Mouse (Mus musculus) erythroblast, adult 5-6 weeks (primary cell): Measurements from ENCODE around the gene Klk1b8. TPM values are rescaled to one million over a fixed set of nuclear protein-coding genes. Genes with fewer than 3 reads are reported as not detected.
"Not testable (repeated sequence)": the region's sequence is repeated elsewhere in the genome, so short reads cannot be mapped to it uniquely, and the experiment has no call there.

Experiments
- ATAC-seq: replicated peaks from 2 replicates; pipeline ENCODE4 v1.8.0; 2016; ENCODE audit warnings: moderate number of reproducible peaks, mild to moderate bottlenecking, moderate TSS enrichment, inconsistent platforms; ENCODE audit not compliant: poor library complexity, low FRiP score, severe bottlenecking
- total RNA-seq, 2 experiments: library from RNA; stranded (forward) in 1 of 2; stranded (reverse) in 1 of 2; fragments of 150-400 nt in 1 of 2; fragments of 200-764, 138-1000 nt in 1 of 2; gene quantifications; 2 replicates each; pipeline versions ENCODE4 v1.2.3 to v1.2.4; 2015 to 2017; ENCODE audit warnings: low replicate concordance in 2 of 2

Gene Klk1b8
- total RNA-seq (2015; ENCODE audit: low replicate concordance) (not detected in 2 replicates), total RNA-seq (2017; ENCODE audit: low replicate concordance) (not detected in 2 replicates)

GRCm38 (mm10) chr7:43950364-43950763 is at the start of gene Klk1b8:
Klk1b8 (plus strand) TSS chr7:43950664.
- no peak for ATAC-seq

DNA sequence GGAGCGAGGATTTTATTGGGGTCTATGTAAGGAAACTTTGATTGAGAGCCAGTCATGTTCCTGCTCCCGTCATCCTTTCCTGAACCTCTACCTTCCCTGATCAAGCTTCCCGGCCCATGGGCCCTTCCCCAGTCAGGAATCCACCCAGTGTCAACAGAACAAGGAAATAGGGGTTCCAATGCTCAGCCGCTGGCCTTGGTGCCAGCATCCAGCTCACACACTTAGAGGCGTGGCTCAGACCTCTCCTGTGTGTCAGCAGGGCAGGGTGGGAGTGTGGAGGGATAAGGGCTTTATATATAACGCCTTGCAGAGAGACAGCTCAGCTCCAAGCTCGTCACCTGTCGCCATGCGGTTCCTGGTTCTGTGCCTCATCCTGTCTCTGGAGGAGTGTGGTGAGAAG is 35.6 kb upstream of the Klk1b8 start:
- ATAC-seq, result no peak

DNA sequence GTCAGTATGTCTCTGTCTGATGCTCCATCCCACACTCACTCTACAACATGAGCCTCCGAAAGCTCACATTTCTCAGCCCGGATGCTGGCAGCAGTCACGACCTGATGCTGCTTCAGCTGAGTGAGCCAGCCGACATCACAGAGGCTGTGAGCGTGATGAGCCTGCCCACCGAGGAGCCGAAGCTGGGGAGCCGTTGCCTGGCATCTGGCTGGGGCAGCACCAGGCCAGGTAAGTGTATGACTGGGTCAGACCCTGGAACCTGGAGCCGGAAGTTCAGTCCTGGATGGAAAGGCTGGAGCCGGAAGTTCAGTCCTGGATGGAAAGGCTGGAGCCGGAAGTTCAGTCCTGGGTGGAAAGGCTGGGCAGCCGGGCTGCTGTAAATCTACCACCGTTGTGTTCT is 32.0 kb upstream of the Klk1b8 start:
- ATAC-seq, result no peak

GRCm38 (mm10) chr7:43918871-43919270 is 31.6 kb upstream of the Klk1b8 start:
- ATAC-seq, result no peak

DNA sequence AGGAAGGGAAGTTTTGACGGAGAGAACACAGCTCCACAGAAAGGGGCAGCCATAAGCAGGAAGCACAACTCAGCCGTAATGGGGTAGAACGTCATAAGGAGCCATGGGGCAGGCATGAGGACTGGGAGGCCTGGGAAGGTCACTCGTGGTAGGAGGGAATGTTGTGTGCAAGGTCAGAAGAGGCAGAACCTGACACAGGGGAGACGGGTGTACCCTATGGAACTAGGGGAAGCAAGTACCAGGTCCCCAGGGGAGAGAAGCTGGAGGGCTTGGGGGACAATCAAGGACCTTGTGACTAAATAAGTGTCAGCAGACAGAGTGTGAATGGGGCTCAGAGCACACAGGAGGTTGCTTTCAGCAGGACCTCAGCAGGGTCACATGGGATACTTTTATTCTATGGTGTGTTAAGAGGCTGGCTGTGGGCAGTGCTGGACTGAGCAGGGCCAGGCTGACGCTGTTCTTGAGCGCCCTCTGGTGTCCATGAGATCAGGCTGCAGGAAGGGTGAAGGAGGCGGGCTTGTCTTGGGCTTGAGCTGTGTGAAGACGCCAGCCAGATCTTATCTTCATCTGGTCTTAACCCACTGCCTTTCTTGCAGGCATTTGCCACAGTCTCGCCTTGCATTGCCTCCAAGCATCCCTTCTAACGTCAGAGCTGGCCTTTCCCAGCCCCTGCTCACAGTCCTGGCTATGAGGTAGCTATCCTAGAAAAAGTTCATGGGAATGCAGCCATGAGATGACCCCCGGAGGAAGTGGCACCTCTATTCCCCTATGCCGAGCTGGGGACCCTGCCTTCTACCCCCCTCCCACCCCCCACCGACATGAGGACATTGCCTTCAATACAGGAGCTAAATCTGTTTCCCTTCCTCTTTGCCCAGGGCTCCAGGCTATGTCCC is 30.7 kb upstream of the Klk1b8 start:
- ATAC-seq, result no peak

DNA sequence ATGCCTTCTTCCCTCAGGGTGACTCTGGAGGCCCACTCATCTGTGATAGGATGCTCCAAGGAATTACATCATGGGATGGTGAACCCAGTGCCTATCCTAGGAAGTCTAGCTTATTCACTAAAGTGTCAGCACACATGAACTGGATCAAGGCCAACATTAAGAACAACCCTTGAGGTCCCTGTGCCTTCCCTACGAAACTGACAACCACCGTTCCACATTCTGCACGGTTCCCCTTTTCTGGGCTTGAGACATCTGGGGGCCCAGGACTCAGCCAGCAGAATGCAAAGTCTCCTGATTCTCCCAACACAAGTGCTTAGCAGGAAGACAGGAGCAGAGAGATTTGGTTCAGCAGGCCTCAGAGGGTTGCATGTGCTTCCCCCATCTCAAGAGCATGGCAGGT is 29.9 kb upstream of the Klk1b8 start:
- no peak for ATAC-seq

- no peak for ATAC-seq
These were observed 29.4 kb upstream of the Klk1b8 start for GRCm38 (mm10) chr7:43921087-43921486.

DNA sequence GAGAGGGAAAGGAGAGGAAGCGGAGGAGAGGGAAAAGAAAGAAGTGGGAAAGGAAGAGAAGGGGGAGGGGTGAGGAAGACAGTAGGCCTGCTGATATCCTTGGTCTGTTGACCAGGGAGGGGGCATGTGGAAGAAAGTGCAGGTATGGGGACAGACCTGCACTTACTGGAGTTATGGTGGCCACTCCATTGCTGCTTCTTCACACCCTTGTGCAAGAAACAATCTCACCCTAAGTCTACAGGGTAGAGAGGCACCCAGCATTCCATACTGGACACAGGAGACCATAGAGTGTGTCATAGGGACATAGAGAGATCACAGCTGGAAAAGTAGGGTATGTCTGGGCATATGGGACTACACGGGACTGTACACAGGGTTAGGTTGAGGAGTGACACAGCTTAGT is 28.5 kb upstream of the Klk1b8 start:
- no peak for ATAC-seq

GRCm38 (mm10) chr7:43925985-43926384 is 24.5 kb upstream of the Klk1b8 start:
- ATAC-seq, result no peak

DNA sequence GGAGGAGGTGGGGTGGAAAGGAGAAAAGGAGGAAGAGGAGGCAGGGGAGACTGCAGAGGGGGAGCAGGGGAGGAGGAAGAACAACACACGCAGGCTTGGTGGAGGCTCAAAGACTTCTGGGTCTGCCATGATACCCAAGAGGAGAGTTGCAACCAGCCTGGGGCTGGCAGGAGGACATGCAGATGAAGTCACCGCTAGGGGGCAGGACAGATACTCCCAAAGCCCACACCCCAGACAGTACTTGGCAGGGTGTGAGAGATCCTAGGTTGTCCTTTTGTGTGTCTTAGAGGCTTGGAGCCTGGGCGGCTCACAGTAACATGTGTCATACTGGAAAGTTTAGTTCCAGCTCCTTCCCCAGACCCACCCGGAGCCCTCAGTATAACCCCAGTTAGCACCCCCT is 21.9 kb upstream of the Klk1b8 start:
- ATAC-seq, result no peak

DNA sequence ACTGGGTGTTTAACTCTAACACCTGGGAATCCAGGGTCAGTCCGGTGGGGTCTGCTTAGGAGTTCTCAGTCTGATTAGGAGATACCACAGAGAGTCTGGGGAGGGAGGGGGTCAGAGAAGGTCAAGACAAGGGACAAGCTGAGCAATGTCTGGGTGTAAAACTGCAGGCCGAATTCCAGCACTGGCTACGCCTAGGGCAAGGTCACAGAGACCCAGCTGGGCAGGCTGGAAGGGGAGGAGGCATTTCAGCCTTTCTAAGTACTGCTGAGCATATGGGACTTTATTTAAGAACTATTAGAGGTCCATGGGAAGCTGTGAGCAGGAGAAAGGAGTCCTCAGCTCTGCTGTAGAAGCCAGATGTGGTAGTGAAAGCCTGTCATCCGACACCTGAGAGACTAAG is 18.1 kb upstream of the Klk1b8 start:
- ATAC-seq, result no peak

- no peak for ATAC-seq
These were observed 17.0 kb upstream of the Klk1b8 start, which contains the start of gene Klk15 for GRCm38 (mm10) chr7:43933440-43933839. Klk15 (plus strand) TSS chr7:43933740.

- ATAC-seq, result no peak
These were observed 15.7 kb upstream of the Klk1b8 start for GRCm38 (mm10) chr7:43934747-43935146.

GRCm38 (mm10) chr7:43936551-43936950 is 13.9 kb upstream of the Klk1b8 start:
- ATAC-seq, result no peak

- ATAC-seq, result not testable (repeated sequence)
These were observed 8.2 kb upstream of the Klk1b8 start for GRCm38 (mm10) chr7:43942293-43942692.

DNA sequence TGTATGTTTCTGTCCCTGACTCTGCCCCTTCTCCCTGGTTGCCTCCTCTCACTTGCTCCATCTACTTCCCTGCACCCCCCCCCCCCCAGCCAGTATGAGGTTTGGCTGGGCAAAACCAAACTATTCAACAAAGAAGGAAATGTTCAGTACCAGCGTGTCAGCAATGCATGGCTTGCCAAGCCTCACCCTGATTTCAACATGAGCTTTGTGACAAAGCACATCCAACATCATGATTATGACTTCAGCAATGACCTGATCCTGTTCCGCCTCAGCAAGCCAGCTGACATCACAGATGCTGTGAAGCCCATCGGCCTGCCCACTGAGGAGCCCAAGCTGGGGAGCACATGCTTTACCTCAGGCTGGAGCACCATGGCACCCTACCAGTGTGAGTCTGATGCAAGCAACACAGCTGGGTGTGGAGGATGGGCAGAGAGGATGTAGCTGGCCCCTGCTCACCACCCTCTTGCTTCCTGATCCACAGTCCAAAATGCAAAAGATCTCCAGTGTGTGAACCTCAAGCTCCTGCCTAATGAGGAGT is 5.7 kb upstream of the Klk1b8 start:
- ATAC-seq, result no peak

GRCm38 (mm10) chr7:43952703-43953102 is 2.2 kb downstream of the Klk1b8 start:
- no peak for ATAC-seq

DNA sequence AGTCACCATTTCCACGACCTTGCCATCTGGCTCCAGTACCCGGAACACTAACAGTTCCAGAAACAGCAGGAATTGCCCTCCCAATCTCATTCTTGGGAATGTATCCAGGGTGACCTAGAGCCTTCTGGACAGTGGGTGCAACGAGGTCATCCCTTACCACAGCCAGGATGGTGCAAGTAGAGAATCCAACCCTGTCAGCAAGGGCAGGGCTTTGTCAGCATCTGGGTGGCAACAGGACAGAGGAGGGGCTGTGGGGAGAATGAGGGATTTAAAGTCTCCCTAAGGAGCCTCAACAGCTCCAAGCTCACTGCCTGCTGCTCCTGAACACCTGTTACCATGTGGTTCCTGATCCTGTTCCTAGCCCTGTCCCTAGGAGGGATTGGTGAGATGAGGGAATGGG is 16.0 kb downstream of the Klk1b8 start, which contains the start of gene Klk1b1:
Klk1b1 (plus strand) TSS at position 301 of the 400 bp plus-strand sequence.
- no peak for ATAC-seq

GRCm38 (mm10) chr7:43967058-43967457 is 16.6 kb downstream of the Klk1b8 start:
- no peak for ATAC-seq

DNA sequence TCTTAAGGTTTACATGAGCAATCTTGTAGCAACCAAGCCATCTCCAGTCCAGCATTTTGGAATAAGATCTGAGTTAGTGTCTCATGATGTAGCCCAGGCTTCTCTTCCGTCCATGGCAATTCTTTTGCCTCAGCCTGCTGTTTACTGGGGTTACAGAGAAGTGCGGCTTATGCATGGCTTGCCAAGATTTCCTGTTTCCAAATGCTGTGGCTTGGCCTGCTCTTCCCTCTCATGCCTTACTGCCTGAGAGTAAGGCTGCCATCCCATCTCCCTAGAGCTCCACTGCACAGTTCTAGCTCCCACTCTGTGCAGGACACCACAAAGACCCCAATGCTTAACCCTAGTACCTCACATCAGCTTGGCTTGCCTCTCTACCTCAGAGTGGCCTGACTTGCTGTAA is 17.1 kb downstream of the Klk1b8 start:
- ATAC-seq, result no peak

DNA sequence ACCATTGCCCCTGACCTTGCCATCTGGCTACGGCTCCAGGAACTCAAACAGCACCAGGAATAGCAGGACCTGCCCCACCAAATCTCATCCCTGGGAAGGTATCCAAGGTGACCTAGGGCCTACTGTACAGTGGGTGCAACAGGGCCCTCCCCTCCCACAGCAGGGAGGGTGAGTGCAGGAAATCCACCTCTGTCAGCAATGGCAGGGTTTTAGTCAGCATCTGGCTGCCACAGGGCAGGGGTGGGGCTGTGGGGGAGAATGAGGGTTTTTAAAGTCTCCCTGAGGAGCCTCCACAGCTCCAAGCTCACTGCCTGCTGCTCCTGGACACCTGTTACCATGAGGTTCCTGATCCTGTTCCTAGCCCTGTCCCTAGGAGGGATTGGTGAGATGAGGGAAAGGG is 25.3 kb downstream of the Klk1b8 start, which contains the start of gene Klk1b9:
Klk1b9 (plus strand) TSS at position 301 of the 400 bp plus-strand sequence.
- ATAC-seq, result not testable (repeated sequence)
